Mouse (Mus musculus) intestine, embryonic 16.5 days (tissue): Measurements from ENCODE around the gene Slc19a1. TPM values are rescaled to one million over a fixed set of nuclear protein-coding genes. Genes with fewer than 3 reads are reported as not detected.

ENCODE experiments used
- ATAC-seq: fragments of 200-750 bp; cut with Nextera tagmentation; 2 replicates; pipeline ENCODE4 v1.8.0; 2017; ENCODE audit warnings: moderate TSS enrichment, moderate library complexity
- H3K27ac ChIP-seq: fragments of 300-500 bp; sonication (generic); 2 replicates; pipeline ENCODE4 v1.5.1; 2014; ENCODE audit warnings: mild to moderate bottlenecking, low read length
- H3K27me3 ChIP-seq: fragments of 300-500 bp; sonication (generic); replicated peaks from 2 replicates; pipeline ENCODE4 v1.6.1; 2014; ENCODE audit warnings: low read length, control low read depth, mixed read lengths; ENCODE audit not compliant: control insufficient read depth, insufficient read depth
- H3K36me3 ChIP-seq: fragments of 300-500 bp; sonication (generic); 2 replicates; pipeline ENCODE4 v1.6.1; 2014; ENCODE audit warnings: low read length, control low read depth; ENCODE audit not compliant: control insufficient read depth, insufficient read depth
- H3K4me1 ChIP-seq: fragments of 300-500 bp; sonication (generic); 2 replicates; pipeline ENCODE4 v1.6.1; 2014; ENCODE audit warnings: low read length, control low read depth, mixed read lengths; ENCODE audit not compliant: control insufficient read depth, insufficient read depth
- H3K4me2 ChIP-seq: fragments of 300-500 bp; sonication (generic); 2 replicates; pipeline ENCODE4 v1.6.1; 2014; ENCODE audit warnings: low read depth, low read length, control low read depth
- H3K4me3 ChIP-seq: fragments of 300-500 bp; sonication (generic); 2 replicates; pipeline ENCODE4 v1.5.1; 2014; ENCODE audit warnings: mild to moderate bottlenecking, low read length
- H3K9ac ChIP-seq: fragments of 300-500 bp; sonication (generic); 2 replicates; pipeline ENCODE4 v1.6.1; 2014; ENCODE audit warnings: low read depth, low read length
- H3K9me3 ChIP-seq: fragments of 300-500 bp; sonication (generic); 2 replicates; pipeline ENCODE4 v1.6.1; 2016; ENCODE audit warnings: low read length, control low read depth; ENCODE audit not compliant: control insufficient read depth
- WGBS: fragments of 180-500 bp; shearing (Covaris S2); extraction: QIAGEN DNeasy Blood & Tissue Kit; methylation state at CpG from one replicate; pipeline ENCODE4 v1.1.7; 2014; 5-methylcytosine and 5-hydroxymethylcytosine counted together
- polyA plus RNA-seq: library from polyadenylated mRNA; unstranded; fragments of >200 nt; fragmentation: Nextera tagmentation; extraction: Ambion mirVana; gene quantifications from 2 replicates; pipeline ENCODE4 v1.2.1, GENCODE M21; 2015

Gene Slc19a1
- polyA plus RNA-seq, 1 experiment from 2014 or later, result 65.3 TPM

DNA sequence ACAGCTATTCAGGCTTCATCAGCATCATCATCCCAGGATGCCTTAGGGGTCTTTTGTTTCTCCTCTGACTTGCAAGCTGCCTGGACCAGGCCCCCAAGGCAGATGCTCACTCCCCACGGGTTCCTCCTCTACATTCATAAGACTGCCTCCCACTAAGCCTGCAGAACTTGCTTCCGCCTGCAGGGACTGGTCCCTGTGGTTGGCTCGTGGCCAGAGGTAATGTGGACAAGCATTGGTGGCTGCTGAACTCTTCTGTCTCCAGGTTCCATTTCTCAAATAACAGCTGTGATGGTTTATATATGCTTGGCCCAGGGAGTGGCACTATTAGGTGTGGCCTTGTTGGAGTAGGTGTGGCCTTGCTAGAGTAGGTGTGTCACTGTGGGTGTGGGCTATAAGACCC lies 29.4 kb downstream of the Slc19a1 start:
- no peak for ATAC-seq
- 0 out of 2 replicates have a peak, but pooled peaks cover 3% of the 10 kb centered on the region for H3K9me3 ChIP-seq
- H3K9ac ChIP-seq, result no peak overlapping the region

DNA sequence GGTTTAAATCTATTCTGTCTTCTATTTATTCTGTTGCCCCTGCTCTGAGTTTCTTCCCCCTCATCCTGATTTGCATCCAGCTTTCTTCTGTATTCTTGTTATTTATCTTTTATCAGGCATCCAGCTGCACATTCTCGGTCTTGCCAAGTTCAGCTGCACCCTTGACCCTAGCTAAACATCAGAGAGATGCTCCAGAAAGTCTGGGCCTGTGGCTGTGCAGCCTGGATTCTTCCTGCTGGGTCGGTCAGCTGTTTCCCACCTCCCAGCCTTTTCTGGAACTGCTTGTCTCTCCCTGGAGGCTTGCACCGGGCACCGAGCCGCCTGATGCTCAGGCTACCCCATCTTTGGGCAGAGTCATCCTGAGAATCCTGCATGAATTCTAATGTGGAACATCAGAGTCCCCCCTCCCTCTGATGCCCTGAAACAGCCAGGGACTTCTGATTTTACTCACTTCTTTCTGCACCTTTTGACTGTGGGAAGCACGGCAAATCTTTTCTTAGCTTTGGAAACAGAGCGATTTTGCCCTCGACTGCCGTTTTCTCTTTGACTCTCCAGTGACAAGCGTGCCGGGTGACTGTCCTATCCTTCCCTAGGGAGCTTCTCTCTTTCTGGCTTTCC lies 30.5 kb downstream of the Slc19a1 start:
- 70% methylated on average over 11 of the region's 11 CpGs for WGBS
- 0 out of 2 replicates have a peak, but pooled peaks have one; percentile 31 for ATAC-seq
- no peaks in the 10 kb centered on the region; the same call in 1 of the 2 replicates for H3K36me3 ChIP-seq
- no peak overlapping the region for H3K4me3 ChIP-seq
- H3K27me3 ChIP-seq, result no peaks in the 10 kb centered on the region
- H3K27ac ChIP-seq, result no peak overlapping the region
- no peak overlapping the region for H3K9ac ChIP-seq
- H3K4me2 ChIP-seq, result no peak overlapping the region
- 0 out of 2 replicates have a peak, but pooled peaks cover 4% of the 10 kb centered on the region for H3K4me1 ChIP-seq
- 0 out of 2 replicates have a peak, but pooled peaks cover 3% of the 10 kb centered on the region for H3K9me3 ChIP-seq

More for the DNA sequence above, 29.4 kb downstream of the Slc19a1 start:
- H3K36me3 ChIP-seq, result no peaks in the 10 kb centered on the region
- H3K4me1 ChIP-seq, result 0 out of 2 replicates have a peak, but pooled peaks cover 4% of the 10 kb centered on the region
- H3K4me2 ChIP-seq, result no peak overlapping the region
- H3K27me3 ChIP-seq, result no peaks in the 10 kb centered on the region
- WGBS, result 59% methylated on average over 3 of the region's 3 CpGs
- H3K27ac ChIP-seq, result no peak overlapping the region
- no peak overlapping the region for H3K4me3 ChIP-seq

- Histone ChIP-seq H3K27ac (no peak overlapping the region), H3K9ac (no peak overlapping the region), H3K4me3 (no peak overlapping the region), H3K9me3 (0 out of 2 replicates have a peak, but pooled peaks cover 3% of the 10 kb centered on the region), H3K4me2 (no peak overlapping the region), H3K27me3 (no peaks in the 10 kb centered on the region), H3K36me3 (no peaks in the 10 kb centered on the region; the same call in 1 of the 2 replicates), H3K4me1 (0 out of 2 replicates have a peak, but pooled peaks cover 4% of the 10 kb centered on the region)
- no peak for ATAC-seq
- 95% methylated on average over 3 of the region's 3 CpGs for WGBS
Measured at GRCm38 (mm10) chr10:77064239-77064638, 32.2 kb downstream of the Slc19a1 start.

DNA sequence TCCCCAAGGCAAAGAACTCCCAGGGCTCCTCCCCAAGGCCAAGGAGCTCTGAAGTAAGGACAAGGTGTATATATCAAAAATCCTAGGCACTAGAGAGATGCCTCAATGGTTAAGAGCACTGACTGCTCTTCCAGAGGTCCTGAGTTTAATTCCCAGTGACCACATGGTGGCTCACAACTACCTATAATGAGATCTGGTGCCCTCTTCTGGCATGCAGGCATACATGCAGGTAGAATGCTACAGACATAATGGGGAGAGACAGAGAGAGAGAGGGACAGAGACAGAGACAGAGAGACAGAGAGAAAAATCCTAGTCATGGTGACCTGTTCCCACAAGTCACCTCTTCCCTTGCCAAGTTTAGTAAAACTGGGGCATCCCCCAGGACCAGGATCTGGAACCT lies 32.6 kb downstream of the Slc19a1 start:
- no peak for ATAC-seq
- Histone ChIP-seq H3K4me3 (no peak overlapping the region), H3K9me3 (0 out of 2 replicates have a peak, but pooled peaks cover 3% of the 10 kb centered on the region), H3K9ac (no peak overlapping the region), H3K4me2 (no peak overlapping the region), H3K4me1 (0 out of 2 replicates have a peak, but pooled peaks cover 4% of the 10 kb centered on the region), H3K27me3 (no peaks in the 10 kb centered on the region), H3K27ac (no peak overlapping the region), H3K36me3 (no peaks in the 10 kb centered on the region; the same call in 1 of the 2 replicates)

- Histone ChIP-seq H3K36me3 (no peaks in the 10 kb centered on the region; the same call in 1 of the 2 replicates), H3K9ac (no peak overlapping the region)
- WGBS, result 91% methylated on average over 7 of the region's 7 CpGs
Measured at GRCm38 (mm10) chr10:77068469-77068868, 36.4 kb downstream of the Slc19a1 start.

GRCm38 (mm10) chr10:77070072-77070471 lies 38.0 kb downstream of the Slc19a1 start:
- Histone ChIP-seq H3K9ac (no peak overlapping the region), H3K27ac (no peak overlapping the region), H3K36me3 (no peaks in the 10 kb centered on the region; the same call in 1 of the 2 replicates), H3K4me3 (no peak overlapping the region), H3K4me1 (no peaks in the 10 kb centered on the region), H3K9me3 (no peaks in the 10 kb centered on the region), H3K4me2 (no peak overlapping the region), H3K27me3 (no peaks in the 10 kb centered on the region)
- 50% methylated on average over 4 of the region's 4 CpGs for WGBS
- 0 out of 2 replicates have a peak, but pooled peaks have one; percentile 58 for ATAC-seq

More at GRCm38 (mm10) chr10:77068469-77068868, 36.4 kb downstream of the Slc19a1 start:
- 0 out of 2 replicates have a peak, but pooled peaks cover 3% of the 10 kb centered on the region for H3K9me3 ChIP-seq
- no peak for ATAC-seq
- no peak overlapping the region for H3K27ac ChIP-seq
- no peak overlapping the region for H3K4me2 ChIP-seq
- H3K4me3 ChIP-seq, result no peak overlapping the region
- H3K4me1 ChIP-seq, result no peaks in the 10 kb centered on the region
- no peaks in the 10 kb centered on the region for H3K27me3 ChIP-seq

GRCm38 (mm10) chr10:77074276-77074974 lies 42.4 kb downstream of the Slc19a1 start:
- Histone ChIP-seq H3K36me3 (no peaks in the 10 kb centered on the region), H3K9ac (no peak overlapping the region), H3K4me1 (peaks cover 5% of the 10 kb centered on the region; the same call in 1 of the 2 replicates), H3K27me3 (no peaks in the 10 kb centered on the region), H3K9me3 (no peaks in the 10 kb centered on the region), H3K4me3 (no peak overlapping the region), H3K27ac (no peak overlapping the region), H3K4me2 (no peak overlapping the region)
- 88% methylated on average over 4 of the region's 4 CpGs for WGBS
- no peak for ATAC-seq

- 93% methylated on average over 4 of the region's 4 CpGs for WGBS
- peak; percentile 26; the same call in 1 of the 2 replicates for ATAC-seq
- no peak overlapping the region for H3K4me2 ChIP-seq
- H3K4me1 ChIP-seq, result peaks cover 5% of the 10 kb centered on the region; the same call in 1 of the 2 replicates
- no peaks in the 10 kb centered on the region for H3K27me3 ChIP-seq
- no peak overlapping the region for H3K9ac ChIP-seq
- no peak overlapping the region for H3K4me3 ChIP-seq
- H3K27ac ChIP-seq, result no peak overlapping the region
- H3K9me3 ChIP-seq, result no peaks in the 10 kb centered on the region
- no peaks in the 10 kb centered on the region for H3K36me3 ChIP-seq
Measured at GRCm38 (mm10) chr10:77078456-77078855, 46.4 kb downstream of the Slc19a1 start.

DNA sequence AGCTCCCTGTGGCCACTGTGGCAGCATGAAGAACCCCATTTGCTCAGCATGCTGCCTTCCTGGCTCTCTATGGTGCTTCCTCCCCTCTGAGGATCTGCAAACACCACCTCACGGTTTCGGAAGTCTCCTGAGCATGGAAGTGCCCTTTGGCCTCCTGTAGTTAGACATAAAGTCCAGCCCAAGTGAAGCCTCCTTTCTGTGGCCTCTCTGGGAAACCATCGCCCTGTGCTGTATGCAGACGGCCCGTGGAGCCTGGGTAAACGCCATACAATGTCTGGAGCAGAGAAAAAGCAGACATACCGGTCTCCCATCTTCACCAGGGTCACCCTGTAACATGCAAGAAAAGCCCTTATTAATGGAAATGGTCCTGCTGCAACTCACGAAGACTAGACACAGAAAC lies 46.9 kb downstream of the Slc19a1 start:
- Histone ChIP-seq H3K4me3 (no peak overlapping the region), H3K4me1 (peaks cover 5% of the 10 kb centered on the region; the same call in 1 of the 2 replicates), H3K9me3 (no peaks in the 10 kb centered on the region), H3K9ac (no peak overlapping the region), H3K27me3 (no peaks in the 10 kb centered on the region), H3K27ac (peak overlapping the region; percentile 55; the same call in 1 of the 2 replicates), H3K4me2 (no peak overlapping the region), H3K36me3 (no peaks in the 10 kb centered on the region)
- WGBS, result 52% methylated on average over 8 of the region's 8 CpGs
- ATAC-seq, result peak; percentile 75
